8 mouse cellular contexts compared by ENCODE assay signal in genomic region chr2:34407596-34407995, GRCm38 (mm10). TPM values are rescaled to one million over a fixed set of nuclear protein-coding genes. Genes with fewer than 3 reads are reported as not detected.
DNase-seq lines count a peak whose midpoint lies in the region; ATAC-seq and TF ChIP-seq lines count a peak whose summit lies in the region.

No protein-coding gene starts in this region.

- peak overlapping the region; percentile 98 for H3K4me3 ChIP-seq in heart, embryonic 10.5 days
- peak overlapping the region; percentile 91 to 96; a peak in 3 of 4 replicates for H3K4me3 ChIP-seq in ES-E14 (ENCODE audit: insufficient read depth in 1 of 2, low read depth in 1 of 2, low read length in 2 of 2, poor library complexity in 1 of 2, severe bottlenecking in 1 of 2)
- peak overlapping the region; percentile 89 for H3K4me3 ChIP-seq in hindbrain, embryonic 12.5 days
- peak overlapping the region; percentile 61 for H3K4me3 ChIP-seq in midbrain, embryonic 11.5 days (ENCODE audit: low read depth, low read length)

- H3K9ac ChIP-seq in ES-E14 (ENCODE audit: insufficient read depth, low read depth, low read length, poor library complexity, severe bottlenecking): no peak overlapping the region; the same call in 1 of the 2 replicates
- H3K9ac ChIP-seq in hindbrain, embryonic 12.5 days: peak overlapping the region; percentile 89
- peak overlapping the region; percentile 72 for H3K9ac ChIP-seq in midbrain, embryonic 11.5 days (ENCODE audit: low read length)

- H3K9me3 ChIP-seq in heart, embryonic 10.5 days: no peaks in the 10 kb centered on the region
- H3K9me3 ChIP-seq in ES-E14 (ENCODE audit: control insufficient read depth, insufficient read depth, low read depth, low read length): no peaks in the 10 kb centered on the region
- no peaks in the 10 kb centered on the region for H3K9me3 ChIP-seq in hindbrain, embryonic 12.5 days (replicated peaks)
- no peaks in the 10 kb centered on the region for H3K9me3 ChIP-seq in midbrain, embryonic 11.5 days (ENCODE audit: control insufficient read depth, low read length)

- 48% methylated on average over 7 of the region's 7 CpGs for WGBS in heart, embryonic 10.5 days
- WGBS in hindbrain, embryonic 12.5 days: 41% methylated on average over 7 of the region's 7 CpGs
- WGBS in midbrain, embryonic 11.5 days: 42% methylated on average over 7 of the region's 7 CpGs

- no peaks in the 10 kb centered on the region for H3K36me3 ChIP-seq in heart, embryonic 10.5 days
- H3K36me3 ChIP-seq in ES-E14 (ENCODE audit: control insufficient read depth, insufficient read depth, low read length, poor library complexity, severe bottlenecking): no peaks in the 10 kb centered on the region
- no peaks in the 10 kb centered on the region for H3K36me3 ChIP-seq in hindbrain, embryonic 12.5 days
- H3K36me3 ChIP-seq in midbrain, embryonic 11.5 days (ENCODE audit: control insufficient read depth, insufficient read depth, low read length): no peaks in the 10 kb centered on the region

- DNase-seq in heart, embryonic 10.5 days (ENCODE audit: low spot score): no peak
- no peak for DNase-seq in heart, adult 8-10 months (ENCODE audit: low spot score)
- DNase-seq in ES-E14 (ENCODE audit: low read depth, low spot score): no peak
- DNase-seq in midbrain, embryonic 11.5 days (ENCODE audit: low spot score, missing footprints): no peak
- DNase-seq in T-cell, adult 2 months (ENCODE audit: low spot score): no peak
- no peak for DNase-seq in ovary, postnatal 36 days (ENCODE audit: low spot score)
- no peak for DNase-seq in ovary, postnatal 14 days (ENCODE audit: low spot score)

- no peaks in the 10 kb centered on the region for H3K27me3 ChIP-seq in heart, embryonic 10.5 days (ENCODE audit: insufficient read depth, poor library complexity, severe bottlenecking)
- no peaks in the 10 kb centered on the region for H3K27me3 ChIP-seq in hindbrain, embryonic 12.5 days
- no peaks in the 10 kb centered on the region for H3K27me3 ChIP-seq in midbrain, embryonic 11.5 days (ENCODE audit: control insufficient read depth, insufficient read depth, low read length)

- ATAC-seq in hindbrain, embryonic 12.5 days (ENCODE audit: low FRiP score): no peak
- no peak for ATAC-seq in midbrain, embryonic 11.5 days (ENCODE audit: low FRiP score)

- H3K4me2 ChIP-seq in hindbrain, embryonic 12.5 days (replicated peaks): peak overlapping the region; percentile 87
- H3K4me2 ChIP-seq in midbrain, embryonic 11.5 days: peak overlapping the region; percentile 86

- in situ Hi-C loops in ES-E14 (cut with MboI; ENCODE audit: low sequenced_read_pairs in 2 of 2, unreplicated experiment in 2 of 2): no loop called here

- H3K4me1 ChIP-seq in heart, embryonic 10.5 days: peaks cover 12% of the 10 kb centered on the region; the same call in 1 of the 2 replicates
- H3K4me1 ChIP-seq in ES-E14 (ENCODE audit: control insufficient read depth in 2 of 2, insufficient read depth in 2 of 2, low read length in 2 of 2, poor library complexity in 1 of 2): no peaks in the 10 kb centered on the region
- peaks cover 18% of the 10 kb centered on the region for H3K4me1 ChIP-seq in hindbrain, embryonic 12.5 days
- peaks cover 6% of the 10 kb centered on the region for H3K4me1 ChIP-seq in midbrain, embryonic 11.5 days (ENCODE audit: control insufficient read depth, insufficient read depth, low read length)

- H3K27ac ChIP-seq in heart, embryonic 10.5 days: peak overlapping the region; percentile 92; the same call in 1 of the 2 replicates
- no peak overlapping the region for H3K27ac ChIP-seq in ES-E14 (ENCODE audit: insufficient read depth, low read depth, low read length, poor library complexity, severe bottlenecking)
- H3K27ac ChIP-seq in hindbrain, embryonic 12.5 days: no peak overlapping the region
- H3K27ac ChIP-seq in midbrain, embryonic 11.5 days (ENCODE audit: low read depth, low read length): no peak overlapping the region

TF ChIP-seq in ES-E14, 5 proteins besides CTCF, POLR2A, EP300 and RAD21:
- no peak for TF ChIP-seq CHD2 (IDR thresholded peaks at IDR 0.05; ENCODE audit: low read depth, low read length)
- no peak for TF ChIP-seq HCFC1 (IDR thresholded peaks at IDR 0.05; ENCODE audit: borderline replicate concordance, insufficient read depth, low read length)
- no peak for TF ChIP-seq ZC3H11A (IDR thresholded peaks at IDR 0.05; ENCODE audit: borderline replicate concordance, low read depth, low read length)
- no peak for TF ChIP-seq MAFK (IDR thresholded peaks at IDR 0.05; ENCODE audit: insufficient read depth, low read depth, low read length)
- TF ChIP-seq ZNF384 (IDR thresholded peaks at IDR 0.05; ENCODE audit: low read depth, low read length): no peak

RNA-seq across cellular contexts. Expression of gene Mapkap1, which starts 1.0 kb away (rescaled TPM):
- 68.1 and 75.8 TPM in 2 replicates for polyA plus RNA-seq in heart, embryonic 10.5 days (2016; fragmentation: Nextera tagmentation; extraction: Ambion mirVana)
- total RNA-seq in heart, adult 8-10 months (2022): 10 to 100 TPM; 60.5 to 73.6 (median 68.7) TPM
- 41.5 and 47.3 TPM in 2 replicates for total RNA-seq in ES-E14 (2012; rRNA removed)
- polyA plus RNA-seq in hindbrain, embryonic 12.5 days (2016; fragmentation: Nextera tagmentation; extraction: Ambion mirVana): 109 and 110 TPM in 2 replicates
- polyA plus RNA-seq in midbrain, embryonic 11.5 days (2014; fragmentation: Nextera tagmentation; extraction: Ambion mirVana): 90.7 and 98.4 TPM in 2 replicates

RNA-seq across cellular contexts. Expression of gene Pbx3, which starts 34.7 kb away (rescaled TPM):
- 26.8 and 33.3 TPM in 2 replicates for polyA plus RNA-seq in heart, embryonic 10.5 days (2016; fragmentation: Nextera tagmentation; extraction: Ambion mirVana)
- total RNA-seq in heart, adult 8-10 months (2022): 10 to 100 TPM in 2 of 4 experiments, 1 to 10 TPM in 2; 7.8 to 11.4 (median 10.0) TPM
- 6.6 and 7.6 TPM in 2 replicates for total RNA-seq in ES-E14 (2012; rRNA removed)
- 106 and 111 TPM in 2 replicates for polyA plus RNA-seq in hindbrain, embryonic 12.5 days (2016; fragmentation: Nextera tagmentation; extraction: Ambion mirVana)
- 59.3 and 63.8 TPM in 2 replicates for polyA plus RNA-seq in midbrain, embryonic 11.5 days (2014; fragmentation: Nextera tagmentation; extraction: Ambion mirVana)
